In genomic region chr16:33696811-33697575, GRCm38 (mm10) we compare ENCODE assay signal across 9 mouse cellular contexts. TPM values are rescaled to one million over a fixed set of nuclear protein-coding genes. Genes with fewer than 3 reads are reported as not detected.
A peak's percentile ranks its signal among the peaks of the same experiment; 100 is the strongest.
DNase-seq lines count a peak whose midpoint lies in the region; ATAC-seq lines count a peak whose summit lies in the region.
"Had no signal": no experiment of that assay in that cellular context is flagged by ENCODE, and none has a peak within 500 bp of the region (broad histone marks: within the 10 kb centered on the region; RNA-seq: fewer than 3 reads in every experiment).

No protein-coding gene starts in this region.

- H3K4me3 ChIP-seq in intestine, embryonic 16.5 days (ENCODE audit: low read length) = no peak overlapping the region
- H3K4me3 ChIP-seq: liver, embryonic 15.5 days had no signal

- no peaks in the 10 kb centered on the region for H3K9me3 ChIP-seq in intestine, embryonic 16.5 days (ENCODE audit: control insufficient read depth, low read length)
- H3K9me3 ChIP-seq: liver, embryonic 15.5 days had no signal

- peaks cover 24% of the 10 kb centered on the region for H3K4me1 ChIP-seq in intestine, embryonic 16.5 days (ENCODE audit: control insufficient read depth, insufficient read depth, low read length)

- no peak overlapping the region for H3K4me2 ChIP-seq in intestine, embryonic 16.5 days (ENCODE audit: low read depth, low read length)
- H3K4me2 ChIP-seq: liver, embryonic 15.5 days had no signal

- ATAC-seq in intestine, embryonic 16.5 days = peak; percentile 55; the same call in 1 of the 2 replicates

- WGBS in intestine, embryonic 16.5 days = 62% methylated on average over 13 of the region's 13 CpGs

- no peaks in the 10 kb centered on the region for H3K36me3 ChIP-seq in intestine, embryonic 16.5 days (ENCODE audit: control insufficient read depth, insufficient read depth, low read length)
- H3K36me3 ChIP-seq: liver, embryonic 15.5 days had no signal

- peak overlapping the region; percentile 38; the same call in 1 of the 2 replicates for H3K9ac ChIP-seq in intestine, embryonic 16.5 days (ENCODE audit: low read depth, low read length)
- H3K9ac ChIP-seq: liver, embryonic 15.5 days had no signal

- H3K27ac ChIP-seq in intestine, embryonic 16.5 days (ENCODE audit: low read length) = peak overlapping the region; percentile 72
- H3K27ac ChIP-seq: liver, embryonic 15.5 days had no signal

- peak; percentile 72 for DNase-seq in adrenal gland, postnatal 14 days
- no peak for DNase-seq in adrenal gland, adult 8-10 months
- DNase-seq in cerebellum, adult 11-12 months = peak; percentile 72
- DNase-seq in heart, adult 18-20 months = peak; percentile 72 to 87
- peak; percentile 51 to 77 for DNase-seq in lung, postnatal 4 days
- no peak for DNase-seq in spleen, postnatal 14 days (ENCODE audit: low spot score in 2 of 2)
- no peak for DNase-seq in retina, postnatal 1 day

- no peaks in the 10 kb centered on the region for H3K27me3 ChIP-seq in intestine, embryonic 16.5 days (replicated peaks; ENCODE audit: control insufficient read depth, insufficient read depth, low read length)
- H3K27me3 ChIP-seq: liver, embryonic 15.5 days had no signal

RNA-seq across cellular contexts. Expression of gene Heg1, which starts 12.8 kb away (rescaled TPM):
- 87.2 and 88.6 TPM in 2 replicates for total RNA-seq in adrenal gland, postnatal 14 days (2021)
- total RNA-seq in adrenal gland, adult 8-10 months (2022) = 10 to 100 TPM; 52.8 to 69.3 (median 61.5) TPM
- 100 to 1,000 TPM; 104 to 113 TPM for total RNA-seq in heart, adult 18-20 months (2021)
- 10.2 and 12.9 TPM in 2 replicates for polyA plus RNA-seq in intestine, embryonic 16.5 days (2015; fragmentation: Nextera tagmentation; extraction: Ambion mirVana)

Comparison
In these comparisons a context has a peak if more than half of its experiments do, and no peak if none do; other contexts are left out.
1. DNase-seq: peak in adrenal gland, postnatal 14 days (single experiment), cerebellum, adult 11-12 months (single experiment), heart, adult 18-20 months (2 of 2) and lung, postnatal 4 days (2 of 2); none in adrenal gland, adult 8-10 months (single experiment), spleen, postnatal 14 days (0 of 2) and retina, postnatal 1 day (single experiment).